Mouse (Mus musculus) adrenal gland, postnatal 36 days (tissue): Measurements from ENCODE around the gene Adssl1. TPM values are rescaled to one million over a fixed set of nuclear protein-coding genes. Genes with fewer than 3 reads are reported as not detected.

Experiments
- DNase-seq, 2 experiments: peaks; one replicate each; pipeline ENCODE4 v3.0.0; 2021; ENCODE audit warnings: mixed read lengths in 1 of 2
- total RNA-seq, 2 experiments: library from RNA; stranded (reverse); gene quantifications; 2 replicates each; pipeline ENCODE4 v1.2.3; 2021

Adssl1 gene
- total RNA-seq, 2 experiments from 2014 or later, result 21.8 to 22.7 TPM

DNA sequence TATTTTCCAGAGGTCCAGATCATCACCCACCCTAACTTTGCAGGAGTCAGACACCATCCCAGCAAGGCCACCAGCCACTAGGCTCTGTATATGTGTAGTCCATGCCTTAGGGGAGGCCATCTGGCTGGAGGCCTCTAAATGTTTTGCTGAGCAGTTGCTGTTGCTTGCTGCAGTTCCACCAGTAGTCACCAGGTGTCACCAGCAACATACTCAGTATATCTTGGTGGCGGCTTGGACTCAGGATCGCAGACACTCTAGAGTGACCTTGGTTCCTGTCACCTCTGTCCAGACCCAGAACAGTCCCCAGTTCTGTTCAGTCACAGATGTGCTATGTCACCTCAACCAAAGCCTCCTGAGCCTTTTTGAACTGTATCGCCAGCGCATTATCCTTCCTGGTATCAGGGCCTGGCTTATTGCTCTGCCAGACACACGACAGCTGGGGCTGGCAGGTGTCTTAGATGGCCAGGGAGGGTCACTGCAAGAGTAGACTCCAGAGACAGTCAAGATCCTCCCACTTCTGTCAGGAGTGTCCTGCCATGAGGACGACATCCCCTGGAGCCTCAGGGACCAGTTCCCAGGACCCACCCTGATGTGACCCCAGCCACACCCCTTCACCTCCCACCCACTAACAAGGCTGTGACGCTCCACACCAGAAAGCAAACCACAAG is 33.4 kb downstream of the Adssl1 start:
- peak; percentile 85 to 89 for DNase-seq

- no peak for DNase-seq
Measured at GRCm38 (mm10) chr12:112654076-112654475, 34.2 kb downstream of the Adssl1 start.

DNA sequence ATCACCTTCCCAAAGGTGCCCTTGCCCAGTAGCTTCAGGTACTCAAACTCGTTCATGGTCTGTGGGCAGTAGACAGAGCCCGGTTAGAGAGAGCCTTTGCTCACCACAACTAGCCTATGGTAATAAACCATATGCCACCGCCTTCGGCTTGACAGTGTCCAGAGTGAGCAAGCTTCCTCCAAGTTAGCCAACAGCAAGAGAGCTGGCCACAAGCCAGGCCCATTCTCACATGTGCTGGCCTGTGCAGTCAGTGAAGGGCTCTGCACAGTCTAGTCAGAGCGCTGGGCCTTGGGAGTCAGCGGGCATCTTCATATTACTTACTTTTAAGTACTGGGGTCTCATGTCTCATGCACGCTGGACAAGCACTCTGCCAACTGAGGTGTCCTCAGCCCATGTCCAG is 38.8 kb downstream of the Adssl1 start:
- DNase-seq, result peak; percentile 74 to 87

DNA sequence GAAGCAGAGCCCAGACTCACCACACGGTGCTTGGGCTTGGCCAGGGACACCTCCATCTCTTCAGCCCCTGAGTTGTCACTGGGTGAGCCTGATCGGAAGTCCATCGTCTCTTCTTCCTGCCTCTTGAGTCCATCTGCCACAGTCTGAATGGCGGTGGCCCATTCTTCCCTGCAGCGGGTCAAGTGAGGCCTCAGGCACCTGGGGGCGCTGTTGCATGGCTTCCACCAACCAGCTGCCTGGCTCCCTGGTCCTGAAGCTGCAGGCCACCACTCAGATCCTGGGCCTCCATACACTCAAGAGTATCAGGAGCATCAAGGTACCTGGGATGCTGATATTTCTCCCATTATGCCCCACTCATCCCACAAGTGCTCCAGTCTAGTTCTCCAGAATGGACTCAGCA is 39.3 kb downstream of the Adssl1 start:
- DNase-seq, result peak; percentile 84 to 88

GRCm38 (mm10) chr12:112660576-112661326 is 40.9 kb downstream of the Adssl1 start:
- no peak for DNase-seq

DNA sequence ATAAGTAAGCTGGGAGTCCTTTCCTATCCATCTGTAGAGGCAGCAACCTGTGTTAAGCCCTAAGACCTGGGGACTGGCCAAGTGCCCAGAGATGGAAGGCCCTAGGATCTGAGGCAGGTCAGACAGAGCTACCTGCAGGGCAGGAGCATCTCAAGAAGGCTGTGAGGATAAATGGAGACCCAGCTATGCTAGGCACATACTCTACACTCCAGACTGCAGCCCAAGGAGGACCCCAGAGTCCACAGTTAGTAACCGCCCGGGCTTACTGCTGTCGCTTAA is 41.4 kb downstream of the Adssl1 start:
- no peak for DNase-seq

DNA sequence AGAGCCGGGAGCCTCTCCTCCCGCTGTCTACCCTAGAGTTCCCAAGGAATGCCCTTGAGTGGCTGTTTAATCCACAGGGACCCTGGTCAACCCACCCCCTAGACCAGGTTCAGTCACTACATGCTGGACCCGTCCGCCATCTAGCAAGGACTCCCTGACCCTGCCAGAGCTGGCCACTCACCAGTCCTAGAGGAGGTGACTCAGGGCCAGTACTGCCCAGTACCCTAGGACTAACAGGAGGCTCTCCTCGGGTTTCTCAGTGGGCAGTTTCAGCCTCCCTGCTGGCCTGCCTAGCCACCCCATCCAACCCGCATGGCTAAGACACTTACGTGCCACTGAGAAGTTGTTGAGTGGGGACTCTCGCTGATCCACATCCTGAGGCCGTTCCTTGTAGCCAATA is 42.0 kb downstream of the Adssl1 start:
- no peak for DNase-seq

GRCm38 (mm10) chr12:112663303-112663702 is 43.5 kb downstream of the Adssl1 start:
- DNase-seq, result no peak

DNA sequence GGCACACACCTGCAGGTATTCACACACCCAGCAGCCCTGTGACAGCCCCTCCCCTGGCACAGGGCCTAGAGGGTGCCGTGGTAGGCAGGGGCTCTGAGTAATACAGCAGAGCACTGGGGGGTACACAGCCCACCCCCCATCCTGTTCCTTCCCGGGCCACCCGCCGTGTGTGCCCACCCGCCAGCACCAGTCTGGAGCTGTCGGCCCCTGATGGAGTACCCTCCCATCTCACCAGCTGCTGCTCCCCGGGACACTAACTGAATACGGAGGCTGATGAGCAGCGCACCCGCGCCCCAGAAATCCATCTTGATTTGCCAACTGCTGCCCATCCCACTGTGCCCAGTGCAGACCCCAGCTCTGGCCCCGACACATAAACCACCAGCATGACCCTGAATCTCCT is 43.9 kb downstream of the Adssl1 start:
- no peak for DNase-seq

GRCm38 (mm10) chr12:112664124-112664523 is 44.3 kb downstream of the Adssl1 start:
- no peak for DNase-seq

- no peak for DNase-seq
Measured at GRCm38 (mm10) chr12:112664656-112665055, 44.8 kb downstream of the Adssl1 start.

GRCm38 (mm10) chr12:112665445-112665844 is 45.6 kb downstream of the Adssl1 start:
- peak; percentile 83 to 87 for DNase-seq

GRCm38 (mm10) chr12:112665881-112666544 is 46.2 kb downstream of the Adssl1 start:
- DNase-seq, result no peak

GRCm38 (mm10) chr12:112667619-112668297 is 47.9 kb downstream of the Adssl1 start:
- peak; percentile 57 to 68 for DNase-seq

GRCm38 (mm10) chr12:112670718-112671393 is 51.0 kb downstream of the Adssl1 start:
- peak; percentile 90 to 93 for DNase-seq

GRCm38 (mm10) chr12:112671891-112672290 is 52.0 kb downstream of the Adssl1 start:
- peak in 1 of 2 experiments; percentile 48 for DNase-seq

DNA sequence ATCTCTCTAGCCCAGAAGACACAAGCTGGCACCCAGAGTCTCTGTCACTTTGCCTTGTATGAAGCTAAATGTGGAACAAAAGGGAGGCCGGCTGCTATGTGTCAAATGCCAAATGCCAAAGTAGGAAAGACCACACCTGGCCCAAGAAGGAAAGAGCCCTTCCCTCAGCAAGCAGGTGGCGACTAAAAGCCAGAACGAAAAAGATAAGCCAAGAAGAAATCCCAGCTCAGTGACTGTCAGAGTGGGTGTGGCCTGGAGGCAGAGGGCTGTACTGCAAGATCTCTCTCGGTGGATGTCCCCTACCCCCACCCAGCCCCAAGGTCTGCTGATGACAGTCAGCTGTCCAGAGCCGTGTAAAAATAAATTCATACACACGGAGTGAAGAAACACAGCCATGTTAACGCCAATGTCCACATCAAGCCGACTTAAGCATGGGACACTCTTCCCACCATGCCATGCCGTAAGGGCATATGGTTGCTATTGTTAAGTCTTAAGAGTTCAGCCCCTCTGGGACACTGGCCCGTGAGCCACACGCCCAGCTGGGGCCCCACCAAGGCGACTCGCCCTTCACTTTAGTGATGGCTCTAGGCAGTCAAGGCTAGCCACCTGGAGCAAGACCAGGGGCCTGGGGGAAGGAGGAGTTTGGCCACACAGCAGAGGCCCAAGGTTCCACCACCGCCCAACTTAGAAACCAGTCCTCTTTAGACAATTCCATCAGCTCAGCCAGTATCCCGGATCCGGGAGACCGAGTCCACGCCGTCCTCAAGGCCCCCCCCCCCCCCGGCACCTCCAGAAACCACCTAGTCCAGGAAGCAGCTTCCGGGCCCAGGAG is 53.1 kb downstream of the Adssl1 start:
- DNase-seq, result peak; percentile 82

DNA sequence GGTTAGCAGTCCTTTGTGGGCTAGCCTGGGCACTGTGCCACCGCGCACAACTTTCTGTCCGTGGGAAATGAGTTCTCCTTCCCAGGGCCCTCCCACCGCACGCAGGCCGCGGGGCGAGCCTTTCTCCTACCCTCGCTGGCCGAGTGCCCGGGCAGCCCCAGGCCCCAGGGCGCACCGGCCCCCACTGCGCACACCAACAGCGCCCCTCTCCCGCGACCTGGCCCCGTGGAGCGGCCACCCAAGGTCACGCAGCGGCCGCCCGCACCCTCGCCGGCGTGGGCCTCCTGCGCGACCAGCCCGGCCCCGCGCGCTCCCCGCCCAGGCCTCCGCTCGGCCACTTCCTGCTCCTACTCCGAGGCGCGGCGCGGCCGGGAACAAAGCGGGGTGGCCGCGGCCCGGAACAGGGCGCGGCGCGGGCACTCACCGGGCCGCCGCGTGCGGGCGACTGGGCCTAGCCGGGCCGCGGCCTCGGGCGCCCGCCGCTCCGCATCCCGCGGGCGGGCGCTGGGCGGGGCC is 53.8 kb downstream of the Adssl1 start:
- peak; percentile 52 to 68 for DNase-seq

DNA sequence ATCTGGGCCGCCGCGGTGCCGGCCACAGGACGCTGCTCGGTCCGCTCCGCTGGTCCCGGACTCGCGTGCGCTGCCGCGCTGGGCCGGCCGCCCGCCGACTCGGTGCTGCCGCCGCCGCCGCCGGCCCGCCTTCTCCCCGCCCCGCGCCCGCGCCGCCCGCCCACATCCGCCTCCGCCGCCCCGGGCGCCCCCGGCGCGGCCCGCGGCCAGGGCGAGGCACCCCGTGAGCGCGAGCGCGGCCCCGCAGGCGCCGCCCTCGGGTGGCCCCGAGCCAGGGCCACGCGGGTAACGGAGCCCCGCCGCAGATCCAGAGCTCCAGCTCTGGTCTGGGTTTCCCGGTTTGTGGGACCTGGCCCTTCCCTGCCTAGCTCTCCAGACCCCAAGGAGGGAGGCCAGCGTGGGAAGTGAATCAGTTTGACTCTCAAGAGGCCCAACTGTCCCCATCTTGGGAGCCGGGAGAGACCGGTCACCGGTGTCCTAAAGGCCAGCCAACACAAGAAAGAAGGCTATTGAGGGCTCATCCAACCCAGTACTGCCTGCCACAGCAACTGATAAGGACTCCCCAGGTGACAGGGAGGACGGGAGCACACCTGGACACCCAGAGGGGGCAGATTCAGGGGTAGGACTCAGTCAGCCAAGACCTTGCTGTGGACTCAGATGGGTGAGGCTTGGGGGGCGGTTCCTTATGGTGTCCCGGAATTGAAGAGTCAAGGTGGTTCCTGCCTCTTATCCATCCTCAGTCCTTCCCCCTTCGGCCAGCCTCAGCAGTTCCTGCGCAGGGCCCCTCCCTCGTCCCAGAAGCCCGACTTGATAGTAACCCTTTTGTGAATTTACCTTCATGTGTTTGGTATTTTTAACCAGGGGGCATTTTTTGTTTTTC is 54.5 kb downstream of the Adssl1 start, which contains the start of gene Akt1:
Akt1 (minus strand) TSS at position 753 of the 880 bp plus-strand sequence.
- peak; percentile 78 to 85 for DNase-seq
